Mouse (Mus musculus) embryo, embryonic 11 days (tissue): ENCODE measurements at regions not wholly inside any gene's neighbourhood (a gene's known extent, or its start where the extent isn't known, plus 50 kb on each side); places are given as distances from the start of the nearest gene placed in this dataset.
A peak's percentile ranks its signal among the peaks of the same experiment; 100 is the strongest.

ENCODE experiments used
- DNase-seq: peaks from one replicate; pipeline ENCODE4 v3.0.0-alpha.2; 2015

- DNase-seq: no peak
Measured at GRCm38 (mm10) chr15:50246418-50247186, 3638.1 kb upstream of the Gm7489 start.

- DNase-seq: no peak
Measured at GRCm38 (mm10) chr15:50260057-50260456, 3624.6 kb upstream of the Gm7489 start.

GRCm38 (mm10) chr15:50261245-50261872 is 3623.3 kb upstream of the Gm7489 start:
- DNase-seq: peak; percentile 77

- DNase-seq: no peak
Measured at GRCm38 (mm10) chr15:50267542-50267941, 3617.2 kb upstream of the Gm7489 start.

GRCm38 (mm10) chr15:50271646-50272045 is 3613.1 kb upstream of the Gm7489 start:
- no peak for DNase-seq

- no peak for DNase-seq
Measured at GRCm38 (mm10) chr15:50282576-50282975, 3602.1 kb upstream of the Gm7489 start.

- no peak for DNase-seq
Measured at GRCm38 (mm10) chr15:50283491-50283890, 3601.2 kb upstream of the Gm7489 start.

- DNase-seq: no peak
Measured at GRCm38 (mm10) chr15:50301831-50302230, 3582.9 kb upstream of the Gm7489 start.

- no peak for DNase-seq
Measured at GRCm38 (mm10) chr15:50304085-50304484, 3580.6 kb upstream of the Gm7489 start.

- peak; percentile 11 for DNase-seq
Measured at GRCm38 (mm10) chr15:50320796-50321195, 3563.9 kb upstream of the Gm7489 start.

- no peak for DNase-seq
Measured at GRCm38 (mm10) chr15:50345536-50345935, 3539.2 kb upstream of the Gm7489 start.

- no peak for DNase-seq
Measured at GRCm38 (mm10) chr15:50346953-50347352, 3537.8 kb upstream of the Gm7489 start.

- no peak for DNase-seq
Measured at GRCm38 (mm10) chr15:50360033-50360988, 3524.4 kb upstream of the Gm7489 start.

GRCm38 (mm10) chr15:50361334-50361733 is 3523.4 kb upstream of the Gm7489 start:
- DNase-seq: no peak

- DNase-seq: no peak
Measured at GRCm38 (mm10) chr15:50361751-50362507, 3522.8 kb upstream of the Gm7489 start.

- DNase-seq: no peak
Measured at GRCm38 (mm10) chr15:50400006-50400781, 3484.5 kb upstream of the Gm7489 start.

GRCm38 (mm10) chr15:50401386-50401785 is 3483.3 kb upstream of the Gm7489 start:
- DNase-seq: no peak

- no peak for DNase-seq
Measured at GRCm38 (mm10) chr15:50402551-50402950, 3482.2 kb upstream of the Gm7489 start.

- no peak for DNase-seq
Measured at GRCm38 (mm10) chr15:50403883-50404282, 3480.8 kb upstream of the Gm7489 start.

GRCm38 (mm10) chr15:50408985-50409384 is 3475.7 kb upstream of the Gm7489 start:
- DNase-seq: no peak

- no peak for DNase-seq
Measured at GRCm38 (mm10) chr15:50417641-50418040, 3467.1 kb upstream of the Gm7489 start.
